Mouse (Mus musculus) embryonic fibroblast, embryonic 13.5 days (primary cell): ENCODE data around the gene Glud1.

Source experiments
- CTCF ChIP-seq: IDR thresholded peaks from 2 replicates; pipeline ENCODE4 v1.5.1; 2011; ENCODE audit warnings: mild to moderate bottlenecking, control low read depth, low read length, moderate library complexity, borderline replicate concordance; ENCODE audit not compliant: insufficient read depth
- POLR2A ChIP-seq: IDR thresholded peaks from 2 replicates; pipeline ENCODE4 v1.6.1; 2011; ENCODE audit warnings: low read depth, mild to moderate bottlenecking, control low read depth, low read length, moderate library complexity

DNA sequence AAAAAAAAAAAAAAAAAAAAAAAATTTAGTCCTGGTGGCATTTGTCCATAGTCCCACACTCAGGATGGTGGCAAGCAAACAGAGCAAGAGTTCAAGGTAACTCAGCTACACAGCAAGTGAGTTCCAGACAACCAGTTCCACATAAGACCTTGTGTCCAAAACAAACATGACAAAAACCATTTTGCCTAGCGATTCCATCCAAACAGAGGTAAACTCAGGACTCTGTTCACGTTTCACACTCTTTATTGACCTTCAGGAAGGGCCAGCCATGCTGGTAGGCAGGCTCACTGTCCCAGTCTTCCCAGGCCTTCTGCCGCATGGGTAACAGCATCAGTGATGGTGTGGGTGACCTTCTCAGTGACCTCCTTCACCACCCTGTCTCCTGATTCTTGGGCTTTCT is 41.1 kb downstream of the Glud1 start:
- no peak for TF ChIP-seq CTCF
- no peak for TF ChIP-seq POLR2A
